Mouse (Mus musculus) ES-Bruce4 (cell line): ENCODE measurements around the gene Neurod2.

Experiments used
- CTCF ChIP-seq: IDR thresholded peaks from one replicate; pipeline ENCODE4 v1.8.1; 2011; ENCODE audit warnings: low read depth, low read length
- POLR2A ChIP-seq: IDR thresholded peaks from one replicate; pipeline ENCODE4 v1.8.1; 2011; ENCODE audit warnings: low read length; ENCODE audit not compliant: insufficient read depth

DNA sequence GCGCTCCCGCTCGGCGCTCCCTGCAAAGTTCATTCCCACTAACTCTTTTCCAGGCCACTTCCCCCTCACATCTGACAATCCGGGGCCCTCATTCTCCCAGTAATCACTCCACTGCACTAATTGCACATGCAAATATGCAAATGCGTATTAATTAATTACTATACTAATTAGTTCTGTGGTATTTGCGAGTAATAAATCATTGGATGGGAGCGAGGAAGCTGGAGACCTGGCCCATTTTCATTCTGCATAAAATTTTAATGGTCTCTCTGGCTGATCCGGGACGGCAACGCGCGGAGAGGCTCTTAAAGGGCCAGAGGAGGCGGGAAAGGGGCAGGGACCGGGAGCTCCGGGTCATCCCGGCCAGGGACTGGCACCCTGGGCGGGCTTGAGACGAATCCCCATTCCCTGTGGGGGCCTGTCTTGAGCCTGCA, 9.6 kb upstream of the Neurod2 start:
- no peak for TF ChIP-seq CTCF
- TF ChIP-seq POLR2A = no peak
